Mouse (Mus musculus) cortical plate, adult 2 months (tissue): ENCODE data around the gene Bola1. TPM values are rescaled to one million over a fixed set of nuclear protein-coding genes. Genes with fewer than 3 reads are reported as not detected.
"Not testable (repeated sequence)": the region's sequence is repeated elsewhere in the genome, so short reads cannot be mapped to it uniquely, and the experiment has no call there.

ENCODE experiments used
- H3K27ac ChIP-seq: fragments of 200-500 bp; 2 replicates; pipeline ENCODE4 v1.5.1; 2012; ENCODE audit warnings: low read length, control low read depth, inconsistent platforms; ENCODE audit not compliant: insufficient read depth
- H3K4me1 ChIP-seq: fragments of 200-500 bp; 2 replicates; pipeline ENCODE4 v1.6.1; 2011; ENCODE audit warnings: low read length; ENCODE audit not compliant: control insufficient read depth, insufficient read depth
- H3K4me3 ChIP-seq: fragments of 200-500 bp; 2 replicates; pipeline ENCODE4 v1.5.1; 2011; ENCODE audit warnings: mild to moderate bottlenecking, low read length, control low read depth; ENCODE audit not compliant: insufficient read depth
- CTCF ChIP-seq: fragments of 200-500 bp; IDR thresholded peaks from 2 replicates; pipeline ENCODE4 v1.5.1; 2011; ENCODE audit warnings: mild to moderate bottlenecking, control low read depth, low read length; ENCODE audit not compliant: insufficient read depth; ENCODE audit errors: extremely low read depth
- POLR2A ChIP-seq: fragments of 200-500 bp; IDR thresholded peaks from 2 replicates; pipeline ENCODE4 v1.6.1; 2011; ENCODE audit warnings: mild to moderate bottlenecking, low read length, control low read depth; ENCODE audit not compliant: insufficient read depth; ENCODE audit errors: extremely low read depth
- polyA plus RNA-seq: library from polyadenylated mRNA; depleted of rRNA; stranded (reverse); fragments of >200 nt; gene quantifications from 2 replicates; pipeline ENCODE4 v1.2.3, GENCODE M21; 2012

Bola1 gene
- polyA plus RNA-seq, 1 experiment: 29.9 TPM

- peaks cover 3% of the 10 kb centered on the region; the same call in 1 of the 2 replicates for H3K4me1 ChIP-seq
- H3K27ac ChIP-seq: no peak overlapping the region
- TF ChIP-seq POLR2A (no peak), CTCF (no peak)
- no peak overlapping the region for H3K4me3 ChIP-seq
Observed at GRCm38 (mm10) chr3:96199731-96200130, 19.8 kb downstream of the Bola1 start.

- H3K4me1 ChIP-seq, H3K27ac ChIP-seq: not testable (repeated sequence)
- peak overlapping the region; percentile 6; the same call in 1 of the 2 replicates for H3K4me3 ChIP-seq
Observed at GRCm38 (mm10) chr3:96198601-96199251, 20.8 kb downstream of the Bola1 start.

GRCm38 (mm10) chr3:96198181-96198580 lies 21.3 kb downstream of the Bola1 start:
- TF ChIP-seq CTCF (no peak), POLR2A (no peak)
- Histone ChIP-seq H3K4me1 (peaks cover 3% of the 10 kb centered on the region; the same call in 1 of the 2 replicates), H3K27ac (no peak overlapping the region), H3K4me3 (peak overlapping the region; percentile 6; the same call in 1 of the 2 replicates)

GRCm38 (mm10) chr3:96197129-96197749 lies 22.3 kb downstream of the Bola1 start:
- TF ChIP-seq POLR2A (peak; percentile 97), CTCF (no peak)
- Histone ChIP-seq H3K4me3 (peak overlapping the region; percentile 52), H3K4me1 (peaks cover 3% of the 10 kb centered on the region; the same call in 1 of the 2 replicates), H3K27ac (peak overlapping the region; percentile 92)

GRCm38 (mm10) chr3:96196437-96197128 lies 22.9 kb downstream of the Bola1 start:
- TF ChIP-seq POLR2A: no peak
- TF ChIP-seq CTCF: no peak
- peaks cover 3% of the 10 kb centered on the region; the same call in 1 of the 2 replicates for H3K4me1 ChIP-seq
- H3K27ac ChIP-seq: peak overlapping the region; percentile 92
- H3K4me3 ChIP-seq: peak overlapping the region; percentile 52

GRCm38 (mm10) chr3:96195616-96196313 lies 23.7 kb downstream of the Bola1 start:
- 0 out of 2 replicates have a peak, but pooled peaks have one; percentile 18 for TF ChIP-seq CTCF
- TF ChIP-seq POLR2A: no peak
- Histone ChIP-seq H3K27ac (no peak overlapping the region), H3K4me1 (peaks cover 3% of the 10 kb centered on the region; the same call in 1 of the 2 replicates), H3K4me3 (no peak overlapping the region)

- no peak overlapping the region for H3K4me3 ChIP-seq
- no peak for TF ChIP-seq POLR2A
- H3K4me1 ChIP-seq: peaks cover 3% of the 10 kb centered on the region; the same call in 1 of the 2 replicates
- H3K27ac ChIP-seq: no peak overlapping the region
Observed at GRCm38 (mm10) chr3:96194966-96195365, 24.5 kb downstream of the Bola1 start.

- TF ChIP-seq POLR2A (no peak), CTCF (no peak)
- Histone ChIP-seq H3K27ac (no peak overlapping the region), H3K4me1 (peaks cover 3% of the 10 kb centered on the region; the same call in 1 of the 2 replicates), H3K4me3 (no peak overlapping the region)
Observed at GRCm38 (mm10) chr3:96192977-96193376, 26.5 kb downstream of the Bola1 start.

- Histone ChIP-seq H3K4me1 (peaks cover 15% of the 10 kb centered on the region), H3K4me3 (peak overlapping the region; percentile 97), H3K27ac (peak overlapping the region; percentile 97)
- 0 out of 2 replicates have a peak, but pooled peaks have one; percentile 15 for TF ChIP-seq POLR2A
- no peak for TF ChIP-seq CTCF
Observed at GRCm38 (mm10) chr3:96182382-96182776, 37.1 kb downstream of the Bola1 start.
